Mouse (Mus musculus) testis, adult 2 months (tissue): ENCODE results near the gene Hoxd3. TPM values are rescaled to one million over a fixed set of nuclear protein-coding genes. Genes with fewer than 3 reads are reported as not detected.

Experiments
- H3K27ac ChIP-seq: fragments of 200-500 bp; 2 replicates; pipeline ENCODE4 v1.5.1; 2012; ENCODE audit warnings: low read depth, low read length; ENCODE audit not compliant: control insufficient read depth, insufficient read depth
- H3K27me3 ChIP-seq: fragments of 200-500 bp; 2 replicates; pipeline ENCODE4 v1.6.1; 2012; ENCODE audit warnings: mild to moderate bottlenecking, low read length, moderate library complexity; ENCODE audit not compliant: control insufficient read depth, insufficient read depth
- H3K36me3 ChIP-seq: fragments of 200-500 bp; 2 replicates; pipeline ENCODE4 v1.6.1; 2012; ENCODE audit warnings: mild to moderate bottlenecking, low read length; ENCODE audit not compliant: control insufficient read depth, insufficient read depth
- H3K4me1 ChIP-seq: fragments of 200-500 bp; 2 replicates; pipeline ENCODE4 v1.6.1; 2012; ENCODE audit warnings: low read length; ENCODE audit not compliant: control insufficient read depth, insufficient read depth
- H3K4me3 ChIP-seq: fragments of 200-500 bp; 2 replicates; pipeline ENCODE4 v1.5.1; 2012; ENCODE audit warnings: low read depth, mild to moderate bottlenecking, low read length, moderate library complexity, mixed read lengths; ENCODE audit not compliant: control insufficient read depth
- CTCF ChIP-seq: fragments of 200-500 bp; IDR thresholded peaks from 2 replicates; pipeline ENCODE4 v1.5.1; 2012; ENCODE audit warnings: low read depth, mild to moderate bottlenecking, inconsistent platforms, low read length, moderate library complexity; ENCODE audit not compliant: control insufficient read depth, insufficient read depth, insufficient replicate concordance
- POLR2A ChIP-seq: fragments of 200-500 bp; IDR thresholded peaks from 2 replicates; pipeline ENCODE4 v1.6.1; 2012; ENCODE audit warnings: low read depth, mild to moderate bottlenecking, inconsistent platforms, low read length, moderate library complexity; ENCODE audit not compliant: control insufficient read depth
- polyA plus RNA-seq: library from polyadenylated mRNA; depleted of rRNA; stranded (reverse); fragments of >200 nt; gene quantifications from 2 replicates; pipeline ENCODE4 v1.2.3, GENCODE M21; 2012

The Hoxd3 gene
- polyA plus RNA-seq, 1 experiment: 0.48 TPM

DNA sequence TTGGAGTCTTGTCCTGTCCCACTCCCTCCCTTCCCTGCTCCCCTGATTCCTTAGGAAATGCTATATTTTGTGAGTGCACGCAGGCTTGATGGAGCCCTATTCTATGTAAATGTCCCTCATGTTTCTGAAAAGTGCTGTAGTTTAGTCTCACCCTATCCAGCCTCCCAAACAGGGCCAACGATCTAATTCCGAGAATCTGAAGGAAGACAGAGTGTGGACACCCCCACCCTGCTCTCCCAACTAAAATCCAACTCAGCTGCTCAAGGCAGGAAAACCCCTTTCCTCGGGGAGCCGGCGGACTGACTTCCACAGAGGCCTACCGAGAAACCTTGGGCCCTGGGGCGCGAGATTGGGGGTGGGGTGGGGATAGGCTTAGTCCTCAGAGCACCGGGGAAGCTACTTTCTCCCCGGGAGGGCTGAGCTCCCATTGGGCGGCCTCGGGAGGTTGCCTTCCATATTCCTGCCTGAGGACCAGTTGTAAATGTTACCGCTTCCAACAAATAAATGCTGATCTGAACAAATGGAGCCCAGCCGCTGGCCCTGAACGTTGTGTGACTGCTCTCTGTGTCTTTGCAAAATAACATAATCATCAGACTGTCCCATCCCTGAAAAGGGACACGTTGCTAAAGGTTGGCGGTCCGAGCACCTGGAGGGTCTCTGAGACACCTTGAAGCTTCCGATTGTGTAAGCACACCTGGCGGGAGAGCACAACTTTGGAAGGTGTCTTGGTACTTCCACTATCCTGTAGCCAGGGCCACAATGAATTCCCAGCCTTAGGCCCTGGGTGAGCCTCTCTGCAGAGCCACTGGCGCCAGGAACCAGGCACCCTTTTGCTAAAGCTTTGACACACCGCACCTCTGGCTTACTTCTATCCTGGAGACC, 11.8 kb upstream of the Hoxd3 start:
- peaks cover 27% of the 10 kb centered on the region for H3K4me1 ChIP-seq
- H3K4me3 ChIP-seq: peak overlapping the region; percentile 25
- peak overlapping the region; percentile 56 for H3K27ac ChIP-seq
- TF ChIP-seq POLR2A: no peak
- no peak for TF ChIP-seq CTCF
- H3K36me3 ChIP-seq: no peaks in the 10 kb centered on the region
- peaks cover 3% of the 10 kb centered on the region for H3K27me3 ChIP-seq

DNA sequence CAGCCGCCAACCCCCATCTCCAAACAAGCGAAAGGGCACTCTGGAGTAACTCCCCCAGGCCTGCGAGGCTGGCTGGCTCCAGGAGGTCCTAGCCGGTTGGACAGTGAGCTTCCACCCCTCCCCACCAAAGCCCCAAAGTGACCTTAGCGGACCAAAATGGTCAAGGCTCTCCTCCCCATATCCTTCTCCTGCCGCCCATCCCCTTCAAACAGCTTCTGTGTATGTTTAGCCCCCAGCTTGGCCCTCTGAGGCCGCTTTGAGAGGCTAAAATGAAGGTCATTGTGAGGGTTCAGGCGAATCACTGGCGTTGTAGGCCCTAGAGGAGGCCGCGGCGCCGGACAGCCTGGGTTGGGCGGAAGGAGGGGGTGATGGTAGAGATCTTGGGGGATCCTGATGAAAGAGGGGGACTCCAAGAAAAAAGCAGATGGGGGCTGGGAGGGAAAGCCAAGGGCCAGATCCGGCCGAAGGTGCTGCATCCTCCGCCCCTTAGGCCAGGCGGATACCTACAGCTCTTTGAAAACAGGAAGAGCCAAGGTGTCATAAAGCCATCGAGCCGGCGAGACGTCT, 11.1 kb upstream of the Hoxd3 start:
- Histone ChIP-seq H3K27ac (peak overlapping the region; percentile 56), H3K36me3 (no peaks in the 10 kb centered on the region), H3K4me1 (peaks cover 27% of the 10 kb centered on the region), H3K27me3 (peaks cover 3% of the 10 kb centered on the region), H3K4me3 (peak overlapping the region; percentile 12)
- TF ChIP-seq POLR2A (no peak), CTCF (no peak)

DNA sequence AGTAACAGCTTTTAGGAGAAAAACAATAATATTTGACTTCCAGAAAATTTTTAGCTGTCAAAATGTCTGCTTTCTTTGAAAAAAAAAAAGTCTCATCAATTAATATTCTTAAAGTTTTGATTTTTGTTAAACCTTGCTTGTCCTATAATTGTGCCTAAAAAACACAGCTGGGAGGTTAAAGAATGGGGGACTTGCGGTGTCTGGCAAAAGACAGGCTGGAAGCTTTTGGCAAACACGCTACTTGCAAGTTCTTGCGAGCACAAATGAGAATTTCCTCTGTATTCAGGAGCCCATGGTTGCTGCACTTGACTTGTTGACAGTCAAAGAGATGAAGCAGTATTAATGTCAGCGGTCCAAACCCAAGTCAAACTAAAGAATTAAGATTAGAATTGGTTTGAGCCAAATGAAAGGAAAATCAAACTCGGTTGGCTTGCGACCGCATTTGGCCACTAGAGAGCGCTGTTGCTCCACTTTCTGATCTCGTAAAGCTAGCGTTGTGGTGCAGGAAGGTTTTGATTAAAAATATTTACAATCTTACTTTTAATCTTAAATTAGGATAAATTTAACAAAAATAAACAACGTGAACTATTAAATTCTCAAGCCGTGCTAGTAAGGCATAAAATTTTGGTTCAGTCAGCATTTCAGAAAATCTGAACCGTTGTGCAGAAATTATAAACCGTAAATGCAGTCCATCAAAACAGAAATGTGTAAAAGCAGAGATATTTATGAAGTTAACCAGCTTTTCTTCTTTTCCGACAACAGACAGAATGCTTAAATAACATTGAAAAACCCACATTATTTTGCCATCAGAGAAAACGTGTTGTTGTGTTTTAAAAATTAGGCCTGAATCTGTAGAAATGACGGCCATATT, 9.5 kb upstream of the Hoxd3 start:
- TF ChIP-seq CTCF: peak; percentile 68; the same call in 1 of the 2 replicates
- no peak for TF ChIP-seq POLR2A
- Histone ChIP-seq H3K36me3 (no peaks in the 10 kb centered on the region; the same call in 1 of the 2 replicates), H3K27me3 (no peaks in the 10 kb centered on the region; the same call in 1 of the 2 replicates), H3K4me3 (no peak overlapping the region), H3K4me1 (peaks cover 25% of the 10 kb centered on the region), H3K27ac (no peak overlapping the region)

DNA sequence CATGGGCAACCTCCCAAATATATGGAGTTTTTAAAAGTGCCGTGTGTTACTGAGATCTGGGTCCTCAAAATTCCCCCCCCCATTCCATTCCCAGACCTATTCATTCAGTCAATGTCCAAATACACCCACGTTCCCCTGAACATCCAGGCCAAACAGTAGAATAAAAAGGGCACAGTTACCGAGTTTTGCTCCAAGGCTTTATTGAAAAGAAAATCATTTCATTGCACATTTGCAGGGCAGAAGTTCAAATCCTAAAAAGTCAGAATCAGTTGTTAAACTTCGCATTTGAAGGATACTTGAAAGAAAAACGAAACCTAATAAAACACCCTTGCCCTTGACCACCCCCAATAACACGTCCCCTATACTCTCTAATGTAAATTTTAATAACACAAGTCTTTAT, 8.9 kb upstream of the Hoxd3 start:
- H3K27ac ChIP-seq: no peak overlapping the region; the same call in 1 of the 2 replicates
- no peak overlapping the region for H3K4me3 ChIP-seq
- H3K27me3 ChIP-seq: no peaks in the 10 kb centered on the region; the same call in 1 of the 2 replicates
- no peaks in the 10 kb centered on the region; the same call in 1 of the 2 replicates for H3K36me3 ChIP-seq
- peaks cover 23% of the 10 kb centered on the region for H3K4me1 ChIP-seq
- TF ChIP-seq POLR2A: no peak
- TF ChIP-seq CTCF: no peak

DNA sequence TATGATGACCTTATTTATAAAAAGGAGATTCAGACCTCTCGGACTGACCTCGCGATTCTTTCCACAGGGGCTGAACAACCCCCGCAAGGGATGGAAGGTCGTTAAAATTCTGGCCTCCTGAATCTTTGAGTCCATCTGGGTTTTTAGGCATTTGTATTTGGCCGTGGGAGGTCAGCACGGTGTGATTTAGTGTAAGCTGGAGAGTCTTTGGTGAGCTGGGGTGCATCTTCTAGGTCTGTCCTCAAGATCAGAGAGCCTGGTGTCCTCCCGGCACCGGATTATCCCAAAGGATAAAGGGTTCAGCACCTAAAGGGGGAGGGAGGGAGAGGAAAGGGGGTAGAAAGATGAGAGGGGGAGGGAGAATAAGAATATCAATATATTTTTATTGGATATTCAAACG, 8.4 kb upstream of the Hoxd3 start:
- Histone ChIP-seq H3K4me1 (peaks cover 18% of the 10 kb centered on the region), H3K4me3 (no peak overlapping the region), H3K27ac (no peak overlapping the region), H3K36me3 (no peaks in the 10 kb centered on the region; the same call in 1 of the 2 replicates), H3K27me3 (no peaks in the 10 kb centered on the region)
- TF ChIP-seq POLR2A: no peak
- no peak for TF ChIP-seq CTCF

DNA sequence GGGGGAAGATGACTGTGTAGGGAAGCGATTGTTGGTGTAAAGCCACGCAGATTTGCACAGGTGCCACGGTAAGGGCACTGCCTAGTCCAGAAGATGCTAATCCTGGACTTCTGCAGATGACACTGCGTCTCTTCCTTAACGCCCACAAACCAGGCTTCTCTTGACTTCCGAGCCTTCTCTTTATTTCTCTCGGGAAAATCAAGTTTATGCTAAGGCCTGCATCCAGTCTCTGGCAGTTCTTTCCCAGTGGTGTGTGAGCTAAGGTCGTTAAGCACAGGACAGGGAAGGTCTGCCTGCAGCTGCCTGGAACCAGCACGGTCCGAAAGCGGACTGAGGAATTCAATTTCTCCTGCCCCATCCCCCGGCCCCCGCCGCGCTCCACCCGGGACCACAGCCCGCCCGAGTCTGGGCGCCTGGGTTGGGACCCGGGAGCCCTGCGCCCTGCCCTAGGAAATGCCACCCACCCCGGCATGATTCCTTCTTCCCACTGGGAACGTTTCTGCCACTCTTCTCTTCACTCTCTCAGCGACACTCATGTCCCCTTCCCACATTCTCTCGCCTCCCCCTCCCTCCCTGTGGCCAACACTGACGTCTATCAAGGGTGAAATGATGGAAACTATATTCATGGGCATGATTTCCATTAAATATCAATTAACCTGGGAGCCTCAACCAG, 7.9 kb upstream of the Hoxd3 start:
- H3K36me3 ChIP-seq: no peaks in the 10 kb centered on the region; the same call in 1 of the 2 replicates
- H3K4me1 ChIP-seq: peaks cover 16% of the 10 kb centered on the region
- TF ChIP-seq CTCF (no peak), POLR2A (no peak)
- H3K27ac ChIP-seq: peak overlapping the region; percentile 71
- peak overlapping the region; percentile 74 for H3K4me3 ChIP-seq
- H3K27me3 ChIP-seq: no peaks in the 10 kb centered on the region
